Mouse (Mus musculus) heart, postnatal 0 days (tissue): ENCODE data around the gene Dennd2c.
"Not testable (repeated sequence)": the region's sequence is repeated elsewhere in the genome, so short reads cannot be mapped to it uniquely, and the experiment has no call there.

Experiments used
- CTCF ChIP-seq: IDR thresholded peaks from 2 replicates; pipeline ENCODE4 v1.5.1; 2016; ENCODE audit warnings: antibody characterized with exemption, control low read depth, low read depth
- EP300 ChIP-seq: IDR thresholded peaks from 2 replicates; pipeline ENCODE4 v1.6.1; 2016; ENCODE audit warnings: antibody characterized with exemption, low read depth

GRCm38 (mm10) chr3:103201105-103201504 lies 98.7 kb downstream of the Dennd2c start:
- TF ChIP-seq CTCF, EP300: not testable (repeated sequence)
